Mouse (Mus musculus) liver, embryonic 14.5 days (tissue): ENCODE data around the gene Fbxo5.

Source experiments
- CTCF ChIP-seq: IDR thresholded peaks from 2 replicates; pipeline ENCODE4 v1.5.1; 2016; ENCODE audit warnings: antibody characterized with exemption, low read depth, control low read depth
- EP300 ChIP-seq: IDR thresholded peaks from 2 replicates; pipeline ENCODE4 v1.6.1; 2016; ENCODE audit warnings: antibody characterized with exemption, low read depth

DNA sequence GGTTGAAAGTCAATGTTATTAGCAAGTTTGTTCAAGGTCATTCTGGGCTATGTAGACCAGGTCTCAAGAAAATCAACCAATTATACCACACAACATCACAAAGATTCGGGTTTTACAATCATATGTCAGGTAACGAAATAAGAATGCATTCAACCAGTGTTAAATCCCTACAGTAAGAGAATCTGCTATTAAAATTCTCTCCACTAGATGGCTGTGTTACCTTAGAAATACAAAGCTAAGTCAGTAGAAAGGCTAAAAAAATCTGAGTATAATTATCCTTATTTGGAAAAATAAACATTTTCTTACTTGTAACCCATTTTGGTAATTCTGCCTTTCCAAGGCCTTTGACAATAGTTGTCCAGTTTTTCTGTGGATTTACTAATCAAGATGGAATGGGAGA lies 41.5 kb upstream of the Fbxo5 start:
- TF ChIP-seq CTCF: no peak
- no peak for TF ChIP-seq EP300
